Mouse (Mus musculus) ES-Bruce4 (cell line): ENCODE data around the gene Hbb-bh2.

Experiments
- CTCF ChIP-seq: IDR thresholded peaks from one replicate; pipeline ENCODE4 v1.8.1; 2011; ENCODE audit warnings: low read depth, low read length
- EP300 ChIP-seq: IDR thresholded peaks from 2 replicates; pipeline ENCODE4 v1.6.1; 2011; ENCODE audit warnings: low read depth, low read length; ENCODE audit not compliant: insufficient read depth
- POLR2A ChIP-seq: IDR thresholded peaks from one replicate; pipeline ENCODE4 v1.8.1; 2011; ENCODE audit warnings: low read length; ENCODE audit not compliant: insufficient read depth

DNA sequence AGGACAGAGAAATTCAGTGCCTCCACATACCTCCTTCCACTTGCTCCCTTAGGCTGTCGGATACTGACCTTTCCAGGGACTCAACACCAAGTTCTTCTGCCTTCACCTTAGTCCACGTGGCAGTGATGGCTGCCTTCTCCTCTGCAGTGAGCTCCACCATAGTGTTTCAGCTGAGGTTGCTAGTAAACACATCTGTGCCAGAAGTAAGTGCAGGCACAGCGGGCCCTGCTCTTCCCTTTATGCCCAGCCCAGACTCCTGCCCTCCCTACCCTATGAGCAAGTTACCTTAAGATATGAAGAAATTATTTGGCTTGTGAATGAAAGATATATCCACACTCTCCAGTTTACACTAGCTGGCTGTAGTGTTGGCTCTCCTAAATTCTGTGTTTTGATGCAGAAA is at the start of gene Hbb-bh2:
- no peak for TF ChIP-seq POLR2A
- no peak for TF ChIP-seq CTCF
- no peak for TF ChIP-seq EP300
